In the genomic region with DNA sequence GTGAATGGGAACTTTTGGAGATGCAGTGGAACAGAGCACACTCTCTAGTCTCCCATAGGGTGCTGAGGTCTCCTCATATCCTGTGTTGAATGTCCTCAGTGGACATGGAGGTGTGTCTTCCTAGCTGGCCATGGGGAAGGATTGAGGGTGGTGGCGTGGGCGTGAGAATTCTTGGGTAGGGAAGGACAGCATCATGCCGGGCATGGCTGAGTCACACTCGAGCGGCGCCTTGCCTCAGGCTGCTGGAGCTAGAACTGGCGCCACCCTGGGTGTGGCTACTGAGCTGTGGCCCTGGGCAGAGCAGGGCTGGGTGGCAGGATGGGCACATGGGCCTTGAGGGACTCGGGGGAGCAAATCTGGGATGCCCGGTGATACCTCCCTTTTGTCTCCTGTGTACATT, we compare ENCODE assay signal across 8 mouse cellular contexts. TPM values are rescaled to one million over a fixed set of nuclear protein-coding genes. Genes with fewer than 3 reads are reported as not detected.
DNase-seq lines count a peak whose midpoint lies in the region; ATAC-seq and TF ChIP-seq lines count a peak whose summit lies in the region.

No protein-coding gene starts in this region.

- H3K27ac ChIP-seq in thymus, adult 2 months (ENCODE audit: control insufficient read depth, insufficient read depth, low read length): no peak overlapping the region
- H3K27ac ChIP-seq in embryonic facial prominence, embryonic 15.5 days (replicated peaks): peak overlapping the region; percentile 98
- H3K27ac ChIP-seq in limb, embryonic 13.5 days: peak overlapping the region; percentile 99

- H3K36me3 ChIP-seq in thymus, adult 2 months (ENCODE audit: control insufficient read depth, insufficient read depth, low read length): no peaks in the 10 kb centered on the region
- H3K36me3 ChIP-seq in embryonic facial prominence, embryonic 15.5 days: peaks cover 20% of the 10 kb centered on the region
- peaks cover 22% of the 10 kb centered on the region for H3K36me3 ChIP-seq in limb, embryonic 13.5 days

- 0 out of 2 replicates have a peak, but pooled peaks have one; percentile 17 for TF ChIP-seq CTCF in thymus, adult 2 months (IDR thresholded peaks at IDR 0.05; ENCODE audit: borderline replicate concordance, control insufficient read depth, extremely low read depth, insufficient read depth, low read length, poor library complexity)

- peak overlapping the region; percentile 92 for H3K4me2 ChIP-seq in embryonic facial prominence, embryonic 15.5 days (replicated peaks)
- peak overlapping the region; percentile 97 for H3K4me2 ChIP-seq in limb, embryonic 13.5 days (replicated peaks)

- 78% methylated on average over 9 of the region's 9 CpGs for WGBS in thymus, adult 2 months
- WGBS in embryonic facial prominence, embryonic 15.5 days: 47% methylated on average over 9 of the region's 9 CpGs
- WGBS in limb, embryonic 13.5 days: 70% methylated on average over 9 of the region's 9 CpGs

- peaks cover 63% of the 10 kb centered on the region for H3K4me1 ChIP-seq in thymus, adult 2 months (replicated peaks; ENCODE audit: control insufficient read depth, insufficient read depth, low read length)
- peaks cover 91% of the 10 kb centered on the region for H3K4me1 ChIP-seq in embryonic facial prominence, embryonic 15.5 days
- peaks cover 69% of the 10 kb centered on the region for H3K4me1 ChIP-seq in limb, embryonic 13.5 days

- DNase-seq in thymus, adult 2 months: no peak
- DNase-seq in thymus, postnatal 0 days (ENCODE audit: low spot score): no peak
- peak; percentile 61 to 71 for DNase-seq in heart, postnatal 36 days
- no peak for DNase-seq in T-cell, adult 2 months (ENCODE audit: low spot score)
- DNase-seq in embryo, embryonic 9.5 days (ENCODE audit: extremely low spot score): no peak

- ATAC-seq in embryonic facial prominence, embryonic 15.5 days (ENCODE audit: insufficient number of reproducible peaks, low FRiP score, low TSS enrichment, low read depth): no peak
- no peak for ATAC-seq in limb, embryonic 13.5 days (ENCODE audit: low FRiP score, low read depth)
- peak; percentile 30 for ATAC-seq in monocyte, adult 5-6 weeks (replicated peaks; ENCODE audit: insufficient number of reproducible peaks, low FRiP score, low TSS enrichment, poor library complexity, severe bottlenecking)

- H3K9ac ChIP-seq in embryonic facial prominence, embryonic 15.5 days: peak overlapping the region; percentile 47
- H3K9ac ChIP-seq in limb, embryonic 13.5 days: peak overlapping the region; percentile 80

- no peak for TF ChIP-seq POLR2A in thymus, adult 2 months (IDR thresholded peaks at IDR 0.05; ENCODE audit: control insufficient read depth, extremely low read depth, insufficient read depth, low read length, poor library complexity)

- no peaks in the 10 kb centered on the region for H3K9me3 ChIP-seq in embryonic facial prominence, embryonic 15.5 days (replicated peaks)
- H3K9me3 ChIP-seq in limb, embryonic 13.5 days: no peaks in the 10 kb centered on the region

- 0 out of 2 replicates have a peak overlapping the region, but pooled peaks have one; percentile 65 for H3K4me3 ChIP-seq in thymus, adult 2 months (ENCODE audit: control insufficient read depth, insufficient read depth, low read length)
- peak overlapping the region; percentile 81 for H3K4me3 ChIP-seq in embryonic facial prominence, embryonic 15.5 days (replicated peaks)
- H3K4me3 ChIP-seq in limb, embryonic 13.5 days: peak overlapping the region; percentile 82

- intact Hi-C loops in heart, postnatal 36 days (cut with DNase I): loop anchor here (5.0 to 10.0 kb wide), 3 partner anchors 458 to 780 kb away; a partner anchor contains a TSS

- no peaks in the 10 kb centered on the region for H3K27me3 ChIP-seq in thymus, adult 2 months (ENCODE audit: control insufficient read depth, insufficient read depth, low read length)
- no peaks in the 10 kb centered on the region for H3K27me3 ChIP-seq in embryonic facial prominence, embryonic 15.5 days
- H3K27me3 ChIP-seq in limb, embryonic 13.5 days: no peaks in the 10 kb centered on the region

RNA-seq across cellular contexts. Expression of a gene that starts 17.4 kb away (rescaled TPM):
- 5.5 and 8.5 TPM in 2 replicates for polyA plus RNA-seq in thymus, adult 2 months (2012; rRNA removed)
- 5.3 and 6.2 TPM in 2 replicates for polyA plus RNA-seq in thymus, postnatal 0 days (2015; fragmentation: Nextera tagmentation; extraction: Ambion mirVana)
- 3.5 and 4.0 TPM in 2 replicates for polyA plus RNA-seq in embryonic facial prominence, embryonic 15.5 days (2015; fragmentation: Nextera tagmentation; extraction: Ambion mirVana)
- total RNA-seq in heart, postnatal 36 days (2021): under 1 TPM; 0.80 to 0.95 TPM
- 5.7 TPM in 2 replicates for polyA plus RNA-seq in limb, embryonic 13.5 days (2015; fragmentation: Nextera tagmentation; extraction: Ambion mirVana)
- not detected in 3 replicates for total RNA-seq in monocyte, adult 5-6 weeks (2017)

RNA-seq across cellular contexts. Expression of a gene that starts 34.4 kb away (rescaled TPM):
- polyA plus RNA-seq in thymus, adult 2 months (2012; rRNA removed): 53.0 and 59.0 TPM in 2 replicates
- polyA plus RNA-seq in thymus, postnatal 0 days (2015; fragmentation: Nextera tagmentation; extraction: Ambion mirVana): 12.7 and 13.2 TPM in 2 replicates
- polyA plus RNA-seq in embryonic facial prominence, embryonic 15.5 days (2015; fragmentation: Nextera tagmentation; extraction: Ambion mirVana): 15.8 and 17.7 TPM in 2 replicates
- 10 to 100 TPM in 1 of 2 experiments, 1 to 10 TPM in 1; 9.5 to 11.0 TPM for total RNA-seq in heart, postnatal 36 days (2021)
- 23.5 and 23.9 TPM in 2 replicates for polyA plus RNA-seq in limb, embryonic 13.5 days (2015; fragmentation: Nextera tagmentation; extraction: Ambion mirVana)
- total RNA-seq in monocyte, adult 5-6 weeks (2017): 11.8 to 12.1 TPM (median 11.9 TPM) in 3 replicates

RNA-seq across cellular contexts. Expression of a gene that starts 47.1 kb away (rescaled TPM):
- polyA plus RNA-seq in thymus, adult 2 months (2012; rRNA removed): 159 and 193 TPM in 2 replicates
- 403 and 424 TPM in 2 replicates for polyA plus RNA-seq in thymus, postnatal 0 days (2015; fragmentation: Nextera tagmentation; extraction: Ambion mirVana)
- polyA plus RNA-seq in embryonic facial prominence, embryonic 15.5 days (2015; fragmentation: Nextera tagmentation; extraction: Ambion mirVana): 314 and 349 TPM in 2 replicates
- 100 to 1,000 TPM; 231 to 232 TPM for total RNA-seq in heart, postnatal 36 days (2021)
- polyA plus RNA-seq in limb, embryonic 13.5 days (2015; fragmentation: Nextera tagmentation; extraction: Ambion mirVana): 325 and 338 TPM in 2 replicates
- total RNA-seq in monocyte, adult 5-6 weeks (2017): 106 to 180 TPM (median 151 TPM) in 3 replicates

RNA-seq across cellular contexts. Expression of a gene that starts 54.6 kb away (rescaled TPM):
- polyA plus RNA-seq in thymus, adult 2 months (2012; rRNA removed): 1.9 and 2.4 TPM in 2 replicates
- 1.3 and 1.4 TPM in 2 replicates for polyA plus RNA-seq in thymus, postnatal 0 days (2015; fragmentation: Nextera tagmentation; extraction: Ambion mirVana)
- 1.9 and 2.3 TPM in 2 replicates for polyA plus RNA-seq in embryonic facial prominence, embryonic 15.5 days (2015; fragmentation: Nextera tagmentation; extraction: Ambion mirVana)
- under 1 TPM in 1 of 2 experiments, not detected in 1; 0.36 TPM for total RNA-seq in heart, postnatal 36 days (2021)
- polyA plus RNA-seq in limb, embryonic 13.5 days (2015; fragmentation: Nextera tagmentation; extraction: Ambion mirVana): 1.6 and 2.0 TPM in 2 replicates
- 1.8 to 2.1 TPM in 2 of 3 replicates, not detected in the other for total RNA-seq in monocyte, adult 5-6 weeks (2017)

RNA-seq across cellular contexts. Expression of a gene that starts 54.7 kb away (rescaled TPM):
- polyA plus RNA-seq in thymus, adult 2 months (2012; rRNA removed): 89.6 and 107 TPM in 2 replicates
- polyA plus RNA-seq in thymus, postnatal 0 days (2015; fragmentation: Nextera tagmentation; extraction: Ambion mirVana): 80.0 and 85.4 TPM in 2 replicates
- 61.2 and 62.6 TPM in 2 replicates for polyA plus RNA-seq in embryonic facial prominence, embryonic 15.5 days (2015; fragmentation: Nextera tagmentation; extraction: Ambion mirVana)
- 10 to 100 TPM; 10.1 to 12.3 TPM for total RNA-seq in heart, postnatal 36 days (2021)
- polyA plus RNA-seq in limb, embryonic 13.5 days (2015; fragmentation: Nextera tagmentation; extraction: Ambion mirVana): 70.9 and 73.9 TPM in 2 replicates
- 7.0 to 21.9 TPM (median 15.6 TPM) in 3 replicates for total RNA-seq in monocyte, adult 5-6 weeks (2017)

Comparison
In these comparisons a context has a peak if more than half of its experiments do, and no peak if none do; other contexts are left out.
1. DNase-seq: peak in heart, postnatal 36 days (2 of 2); none in thymus, adult 2 months (single experiment), thymus, postnatal 0 days (single experiment), T-cell, adult 2 months (single experiment) and embryo, embryonic 9.5 days (single experiment).
2. Peak in every context shown above with its lines, with median percentiles within 50 percentile points of each other: H3K4me3 ChIP-seq.